Mouse (Mus musculus) right cerebral cortex, postnatal 14 days (tissue): ENCODE data around the gene Pdpn.
"Not testable (repeated sequence)": the region's sequence is repeated elsewhere in the genome, so short reads cannot be mapped to it uniquely, and the experiment has no call there.

Experiments used
- DNase-seq: peaks from one replicate; pipeline ENCODE4 v3.0.0; 2022

Gene Pdpn

DNA sequence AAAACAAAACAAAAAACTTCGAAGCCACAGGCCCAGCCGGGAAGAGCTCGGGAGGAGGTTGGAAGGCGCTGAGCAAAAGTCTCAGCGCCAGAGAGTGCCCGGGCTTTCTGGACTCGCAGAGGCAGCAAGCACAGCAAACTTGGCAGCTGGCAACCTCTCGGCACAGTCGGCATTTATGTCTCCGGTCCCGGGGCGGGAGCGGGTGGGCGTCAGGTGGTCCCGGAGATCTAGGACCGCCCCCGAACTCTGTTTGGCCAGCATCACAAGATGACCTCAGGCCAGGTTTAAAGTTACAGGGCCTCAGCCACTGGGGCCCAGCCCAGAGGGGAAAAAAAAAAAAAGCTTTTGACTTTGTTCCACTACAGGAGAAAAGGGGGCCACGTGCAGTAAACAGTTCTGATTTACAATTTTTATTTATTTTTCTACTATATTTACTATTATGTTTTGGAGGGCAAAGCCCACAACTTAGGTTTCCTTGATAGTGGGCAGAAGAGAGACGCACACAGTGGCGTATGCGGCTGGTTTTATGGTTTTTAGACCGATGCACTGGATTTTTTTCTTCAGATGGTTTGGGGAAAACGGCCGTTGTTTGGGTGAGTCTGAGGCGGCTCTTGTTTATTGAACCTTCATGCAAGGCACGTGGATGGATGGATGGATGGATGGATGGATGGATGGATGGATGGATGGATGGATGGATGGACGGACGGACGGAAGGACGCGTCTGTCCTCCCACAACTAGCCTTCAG lies at the start of gene Pdpn:
Gene Pdpn, minus strand, starts transcription at position 240 of the 746 bp plus-strand sequence.
- DNase-seq: peak; percentile 37

DNA sequence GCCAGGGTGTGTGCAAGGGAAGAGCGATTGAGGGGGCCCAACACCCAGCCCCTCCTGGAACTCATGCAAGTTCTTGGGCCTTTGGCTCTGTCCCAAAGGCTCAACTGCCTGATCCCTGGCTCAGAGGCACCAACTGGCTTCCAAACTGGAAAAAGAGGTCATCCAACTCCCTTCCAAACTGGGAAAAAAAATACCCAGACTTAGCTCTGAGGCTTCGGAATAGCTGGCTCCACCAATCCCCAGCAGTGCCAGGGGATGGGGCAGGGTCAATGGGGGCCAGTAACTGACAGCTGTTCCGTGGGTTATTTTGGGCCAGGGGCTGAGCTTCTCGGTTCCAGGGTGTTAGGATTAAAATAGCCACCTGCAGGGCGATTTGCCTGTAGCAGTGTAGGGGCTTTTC lies 49.3 kb upstream of the Pdpn start:
- no peak for DNase-seq

DNA sequence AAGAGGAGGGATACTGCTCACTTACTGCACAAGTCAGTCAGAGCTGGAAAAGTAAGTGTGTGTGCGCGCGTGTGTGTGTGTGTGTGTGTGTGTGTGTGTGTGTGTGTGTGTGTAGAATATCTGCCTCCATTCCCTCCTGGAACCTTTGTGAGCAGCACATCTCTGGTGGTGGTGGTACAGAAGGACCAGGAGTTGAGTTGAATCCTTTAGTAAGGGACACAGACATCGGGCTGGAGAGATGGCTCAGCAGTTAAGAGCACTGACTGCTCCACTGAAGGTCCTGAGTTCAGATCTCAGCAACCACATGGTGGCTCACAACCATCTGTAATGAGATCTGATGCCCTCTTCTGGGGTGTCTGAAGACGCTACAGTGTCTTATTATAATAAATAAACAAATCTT lies 46.1 kb upstream of the Pdpn start:
- DNase-seq: not testable (repeated sequence)

DNA sequence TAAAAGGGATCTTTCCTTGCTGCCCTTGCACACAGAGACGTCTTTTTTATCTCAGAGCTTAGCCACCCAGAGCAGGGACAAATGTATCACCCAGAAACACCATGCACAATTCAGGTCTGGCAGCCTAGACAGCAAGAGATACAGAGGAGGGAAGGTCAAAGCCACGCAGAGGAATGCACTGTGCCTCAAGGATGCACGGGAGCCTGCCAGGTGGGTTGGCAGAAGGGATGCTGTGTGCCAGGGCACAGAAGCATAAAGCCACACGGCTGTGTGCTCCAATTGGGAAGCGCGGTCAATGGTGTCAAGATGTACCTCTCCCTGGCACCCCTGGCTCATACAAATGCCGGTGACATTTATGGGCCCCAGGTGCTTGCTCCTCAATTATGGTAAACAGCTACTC lies 42.1 kb upstream of the Pdpn start:
- DNase-seq: no peak

DNA sequence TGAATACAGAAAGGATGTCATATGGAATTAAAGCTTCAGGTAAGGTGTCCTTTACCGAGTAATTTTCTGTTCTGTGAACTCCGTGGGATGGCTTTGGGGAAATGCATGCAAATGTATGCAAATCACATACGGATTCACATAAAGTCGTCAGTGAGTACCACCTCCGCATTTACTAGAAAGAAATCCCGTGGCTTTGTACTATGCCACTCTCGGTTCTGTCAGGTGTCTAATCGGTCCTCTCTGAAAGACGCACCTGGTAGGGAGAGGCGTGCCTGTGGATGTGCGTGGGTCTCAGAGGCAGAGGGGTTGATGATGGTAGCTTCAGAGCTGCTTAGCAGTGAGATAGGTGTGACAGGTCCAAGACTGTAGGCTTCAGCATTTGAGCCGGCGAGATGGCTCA lies 40.4 kb upstream of the Pdpn start:
- no peak for DNase-seq

DNA sequence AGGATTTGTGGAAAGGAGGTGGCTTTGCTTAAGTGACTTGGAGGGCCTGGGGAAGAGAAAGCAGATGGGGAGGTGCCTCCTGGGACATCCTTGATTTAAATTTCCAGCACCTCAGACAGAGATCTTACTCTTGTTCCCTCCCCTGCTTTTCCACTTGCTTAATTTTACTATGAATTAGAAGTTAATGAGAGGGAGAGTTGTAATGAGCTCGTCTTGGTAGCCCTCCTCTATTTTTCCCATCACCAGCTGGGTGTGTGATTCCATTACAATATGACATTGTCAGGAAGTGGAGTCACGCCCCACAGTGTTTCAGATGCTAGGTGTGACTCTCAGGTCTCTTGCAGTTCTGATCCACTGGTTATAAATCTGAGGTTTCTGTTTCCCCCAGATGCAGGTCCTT lies 36.7 kb upstream of the Pdpn start:
- no peak for DNase-seq

DNA sequence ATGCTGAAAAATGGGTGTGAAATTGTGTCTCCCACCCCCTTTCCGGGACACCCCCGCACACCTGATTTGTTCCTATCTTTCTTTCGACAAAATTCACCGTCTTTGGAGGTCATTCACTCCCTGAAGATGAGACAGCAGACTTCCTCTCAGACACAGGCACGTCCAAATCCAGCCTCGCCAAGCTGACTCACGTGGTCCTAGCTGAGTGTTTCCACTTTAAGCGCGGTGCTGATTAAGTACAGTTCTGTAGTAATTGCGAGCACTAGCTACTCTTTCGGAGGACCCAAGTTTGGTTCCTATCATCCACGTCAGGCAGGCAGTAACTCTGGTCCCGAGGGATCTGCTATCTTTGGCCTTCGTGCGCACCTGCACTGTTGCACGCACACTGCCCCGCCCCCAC lies 35.6 kb upstream of the Pdpn start:
- no peak for DNase-seq

DNA sequence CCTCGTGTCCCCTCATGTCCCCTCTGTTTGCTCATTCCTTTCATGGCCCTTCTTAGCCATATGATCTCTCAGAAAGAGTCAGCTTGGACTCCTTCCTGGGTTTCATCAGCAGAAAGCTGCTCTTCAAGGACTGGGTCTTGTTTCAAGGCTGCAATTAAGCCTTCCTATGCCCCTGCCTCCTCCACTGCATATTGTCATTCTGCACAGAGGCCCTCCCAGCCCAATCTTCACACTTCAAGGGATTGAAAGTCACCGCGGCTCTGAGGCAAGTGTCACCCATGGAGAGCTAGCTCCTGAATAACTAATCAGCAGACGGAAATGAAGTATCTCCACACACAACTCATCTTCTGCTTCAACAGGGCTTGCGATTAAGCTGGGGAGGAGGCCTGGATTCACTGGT lies 34.8 kb upstream of the Pdpn start:
- DNase-seq: no peak

DNA sequence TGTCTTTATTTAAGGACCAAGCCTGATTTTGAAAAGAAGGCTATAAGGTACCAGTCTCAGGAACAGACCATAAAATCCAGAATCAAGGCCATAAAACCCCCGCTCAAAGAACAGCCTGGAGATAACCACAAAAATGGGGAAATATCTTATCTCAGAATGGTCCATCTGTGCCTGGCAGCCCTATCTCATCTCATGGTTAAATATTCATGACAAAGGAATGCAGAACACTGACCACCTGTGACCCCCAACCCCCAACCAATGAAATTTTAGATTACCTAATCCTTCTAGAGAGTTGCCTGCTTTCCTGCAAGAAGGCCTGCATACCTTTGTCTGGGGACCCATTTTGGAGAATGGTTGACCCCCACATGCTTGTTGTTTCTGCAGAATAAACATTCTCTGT lies 32.4 kb upstream of the Pdpn start:
- DNase-seq: no peak

DNA sequence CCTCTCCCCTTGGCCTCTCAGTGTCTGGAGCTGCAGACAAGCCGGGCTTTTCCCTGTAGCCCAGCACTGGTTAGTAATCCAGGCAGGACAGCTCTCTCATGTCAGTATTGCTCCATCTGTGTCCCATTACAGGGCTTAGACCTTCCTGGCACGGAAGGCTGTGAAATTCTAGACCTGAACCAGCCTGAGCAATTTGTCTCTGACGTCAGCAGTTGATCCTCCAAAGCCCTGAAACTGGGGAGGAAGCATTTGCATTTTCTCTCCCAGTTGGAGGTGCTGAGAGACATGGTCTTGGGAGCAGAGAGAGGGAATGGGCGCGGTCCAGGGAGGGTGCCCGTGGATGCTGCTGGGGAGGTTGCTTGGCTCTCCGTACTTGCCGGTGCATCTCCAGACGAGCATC lies 31.2 kb upstream of the Pdpn start:
- no peak for DNase-seq

DNA sequence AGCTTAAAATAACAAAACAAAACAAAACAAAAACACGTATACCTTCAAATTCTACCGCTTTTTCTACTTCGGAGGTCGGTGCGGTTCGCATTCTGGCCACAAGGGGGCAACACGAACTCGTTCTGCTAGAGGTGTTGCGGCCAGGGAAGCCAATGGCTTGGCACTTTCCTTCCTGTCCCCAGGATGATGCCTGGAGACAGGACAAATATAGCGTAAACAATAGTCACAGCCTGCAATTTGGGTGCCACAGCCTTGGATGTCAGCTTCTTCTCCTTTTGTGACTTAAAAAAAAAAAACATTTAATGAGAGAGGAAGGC lies 26.2 kb upstream of the Pdpn start:
- peak; percentile 89 for DNase-seq

DNA sequence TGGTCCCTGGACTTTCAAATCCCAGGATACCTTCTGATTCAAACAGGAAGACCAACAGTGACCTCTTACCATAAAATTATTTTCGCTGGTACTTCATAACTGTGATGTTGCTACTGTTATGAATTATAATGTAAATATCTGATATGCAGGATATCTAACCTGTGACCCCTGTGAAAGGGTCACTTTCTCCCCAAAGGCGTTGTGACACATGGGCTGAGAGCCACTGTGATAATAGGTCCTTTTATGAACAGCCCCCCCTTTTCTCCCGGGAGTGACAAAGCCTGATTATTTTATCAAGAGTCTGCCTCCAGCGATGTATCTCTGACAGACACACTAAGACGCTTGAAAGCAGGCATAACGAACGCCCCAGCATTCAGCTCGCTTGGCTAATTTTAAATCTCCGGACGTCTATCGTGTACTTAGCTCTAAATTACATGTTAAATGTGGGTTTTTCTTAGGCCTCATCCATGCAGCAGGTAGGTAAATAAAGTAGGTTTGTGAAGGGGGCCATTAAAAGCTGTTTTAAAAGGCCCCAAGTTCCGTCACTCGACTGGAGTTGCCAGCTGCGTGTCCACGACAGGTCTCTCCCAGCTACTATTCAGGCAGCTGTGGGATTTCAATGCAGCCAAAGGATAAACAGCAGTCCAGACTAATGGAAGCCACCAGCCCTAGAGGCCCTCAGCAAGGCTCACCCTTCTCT lies 25.7 kb upstream of the Pdpn start:
- DNase-seq: no peak

DNA sequence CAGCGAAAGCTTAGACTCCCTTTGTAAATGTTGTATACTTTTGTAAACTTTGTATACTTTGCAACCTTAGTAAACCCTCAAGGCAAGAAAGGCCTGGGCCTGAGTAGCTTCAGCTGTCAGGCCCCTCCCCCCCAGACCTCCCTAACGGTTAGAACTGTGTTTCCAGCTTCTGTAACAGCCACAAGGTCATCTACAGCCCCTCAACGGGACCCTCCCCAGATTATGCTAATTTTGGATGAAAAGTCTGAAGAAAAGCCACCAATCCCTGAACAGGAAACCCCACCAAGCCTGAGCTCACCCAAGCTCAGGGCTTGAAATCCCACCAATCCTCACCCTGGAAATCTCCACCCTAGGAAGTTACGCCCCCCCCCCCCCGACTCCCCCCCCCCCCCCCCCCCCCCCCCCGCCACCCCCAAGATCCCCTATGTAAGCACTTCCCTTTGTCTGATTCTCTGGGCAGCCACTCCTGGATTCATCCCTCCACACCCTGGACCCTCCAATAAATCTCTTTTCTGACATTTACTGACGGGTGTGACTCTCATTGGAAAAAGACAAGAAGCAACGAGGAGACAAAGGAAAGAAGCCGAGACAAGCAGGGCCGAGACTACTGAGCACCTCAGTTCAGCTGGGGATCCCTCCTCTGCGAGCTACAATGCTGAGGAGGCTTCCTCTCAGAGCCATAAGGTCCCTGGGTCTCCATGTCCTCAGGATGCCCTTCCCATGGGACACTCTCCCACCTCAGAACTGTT lies 25.0 kb upstream of the Pdpn start:
- DNase-seq: no peak

DNA sequence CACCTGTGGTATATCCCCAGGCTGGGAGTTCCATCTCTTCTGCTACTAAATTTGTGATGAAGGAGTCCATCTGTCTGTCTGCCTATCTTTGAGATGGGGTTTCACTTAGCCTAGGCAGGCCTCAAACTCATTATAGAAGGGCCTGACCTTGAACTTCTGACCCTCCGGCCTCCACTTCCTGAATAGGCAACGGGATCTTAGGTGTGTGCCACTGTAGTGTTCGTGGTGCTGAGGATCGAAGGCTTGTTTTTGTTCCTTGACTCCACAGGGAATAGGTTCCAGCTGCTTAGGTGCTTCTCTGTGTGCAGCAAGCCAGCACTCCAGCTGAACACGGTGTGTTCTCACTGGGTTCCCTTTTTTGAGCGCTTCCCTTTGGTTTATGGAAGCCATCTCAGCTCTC lies 13.9 kb upstream of the Pdpn start:
- DNase-seq: no peak

DNA sequence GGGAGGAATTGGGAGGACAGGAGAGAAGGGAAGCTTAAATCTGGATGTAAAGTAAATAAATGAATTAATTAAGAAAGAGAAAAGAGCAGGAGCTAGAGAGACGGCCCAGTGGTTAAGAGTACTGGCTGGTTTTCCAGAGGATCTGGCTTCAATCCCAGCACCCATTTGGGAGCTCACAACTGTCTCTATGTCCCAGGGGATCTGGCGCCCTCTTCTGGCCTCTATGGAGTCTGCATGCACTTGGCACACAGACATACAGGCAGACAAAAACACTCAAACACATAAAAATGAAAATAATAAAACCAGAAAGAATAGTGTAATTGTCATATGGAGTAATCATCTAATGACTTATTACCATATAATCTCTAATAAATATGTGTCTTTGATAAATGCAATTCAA lies 12.0 kb upstream of the Pdpn start:
- DNase-seq: peak; percentile 32

DNA sequence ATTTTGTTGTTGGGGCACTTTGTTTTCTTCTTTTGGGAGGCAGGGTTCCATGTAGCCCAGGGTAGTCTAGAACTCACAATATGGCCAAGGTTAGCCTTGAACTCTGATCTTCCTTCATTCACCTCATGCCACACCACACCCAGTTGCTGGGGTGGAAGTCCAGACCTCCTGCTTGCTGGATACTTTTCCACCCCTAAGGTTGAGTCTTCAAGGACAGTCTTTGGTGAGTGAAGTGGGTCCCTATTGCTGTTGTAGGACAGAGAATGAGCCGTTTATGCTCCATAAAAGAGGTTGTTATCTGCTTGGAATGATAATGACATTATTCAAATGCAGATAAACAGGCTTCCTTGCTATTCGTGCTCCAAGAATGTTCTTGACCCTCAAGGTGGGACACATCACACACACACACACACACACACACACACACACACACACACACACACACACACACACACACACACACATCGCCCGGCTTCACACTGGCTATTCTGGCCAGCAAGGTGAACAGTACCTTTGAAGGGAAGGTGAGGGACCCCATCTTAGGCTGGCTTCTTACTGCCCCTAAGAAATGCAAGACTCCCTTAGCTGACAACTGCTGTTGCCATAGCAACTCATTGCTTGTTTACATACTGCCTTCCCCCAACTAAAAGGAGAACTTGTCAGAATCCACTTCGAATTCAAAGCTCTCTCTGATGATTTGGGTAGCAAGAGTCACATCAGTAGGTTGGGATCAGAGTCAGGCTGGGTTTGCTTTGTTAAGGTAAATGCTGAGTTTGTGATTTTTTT lies 6.8 kb upstream of the Pdpn start:
- DNase-seq: no peak

DNA sequence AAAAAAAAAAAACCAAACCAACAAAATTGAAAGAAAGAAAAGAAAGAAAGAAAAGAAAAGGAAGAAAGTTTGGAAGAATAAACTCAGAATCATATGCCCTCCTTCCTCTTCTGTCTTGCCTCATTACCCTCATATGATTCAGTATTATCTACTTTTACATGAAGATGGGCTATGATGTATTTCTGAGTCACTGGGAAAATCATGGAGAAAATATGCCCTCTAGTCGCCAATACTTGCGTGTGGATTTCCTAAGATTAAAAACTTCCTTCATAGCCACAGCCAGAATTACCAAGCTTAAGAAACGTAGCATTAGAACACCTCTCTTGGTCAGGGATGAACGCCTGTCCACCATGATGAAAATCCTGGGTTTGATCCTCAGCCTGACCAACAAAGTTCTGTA lies 5.7 kb upstream of the Pdpn start:
- no peak for DNase-seq

DNA sequence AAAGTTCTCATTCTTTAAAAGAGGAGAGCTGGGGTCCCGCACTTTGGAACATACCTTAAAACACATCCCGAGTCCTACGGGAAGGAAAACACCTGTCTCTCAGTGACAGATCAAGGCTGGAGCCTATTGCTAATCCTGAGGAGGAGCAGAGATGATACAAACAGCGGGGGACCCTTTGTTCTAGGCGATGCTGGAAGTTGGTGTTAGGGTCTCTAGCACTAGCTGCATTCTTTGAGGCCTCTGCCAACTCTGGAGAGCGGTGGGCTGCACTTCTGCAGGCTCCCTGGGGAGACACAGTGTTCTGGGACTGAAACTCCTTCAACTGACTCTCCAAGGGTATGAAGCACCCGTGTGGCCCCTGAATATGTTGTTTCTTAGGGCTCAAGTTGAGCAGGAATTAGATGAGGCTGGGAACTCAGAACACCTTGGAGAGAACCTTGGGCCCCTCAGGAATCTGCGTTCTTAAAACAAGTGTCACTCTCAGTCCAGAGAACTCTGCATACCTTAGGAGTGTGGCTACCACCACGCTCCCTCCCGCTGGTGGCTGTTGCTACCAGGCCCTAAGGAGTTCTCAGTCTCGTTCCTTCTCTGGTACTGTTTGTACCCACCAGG lies 3.0 kb upstream of the Pdpn start:
- no peak for DNase-seq

DNA sequence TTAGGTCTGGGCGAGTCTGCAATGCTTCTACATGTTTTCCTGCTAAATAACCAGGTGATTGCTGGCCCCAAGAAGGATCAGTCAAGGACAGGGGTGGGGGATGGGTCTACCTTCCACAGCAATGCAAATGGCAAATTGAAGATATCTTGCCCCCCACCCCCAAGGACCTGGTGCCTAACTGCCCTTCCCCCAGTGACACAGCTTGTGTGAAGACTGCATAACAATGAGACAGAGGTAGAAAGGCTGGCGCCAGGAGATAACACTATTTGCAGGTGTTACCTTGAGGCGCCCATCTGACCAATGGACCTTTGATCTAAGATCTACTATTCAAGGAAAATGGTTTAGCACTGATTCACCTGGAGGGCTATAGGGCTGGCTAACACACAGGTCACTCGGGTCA lies 2.5 kb upstream of the Pdpn start:
- DNase-seq: no peak

DNA sequence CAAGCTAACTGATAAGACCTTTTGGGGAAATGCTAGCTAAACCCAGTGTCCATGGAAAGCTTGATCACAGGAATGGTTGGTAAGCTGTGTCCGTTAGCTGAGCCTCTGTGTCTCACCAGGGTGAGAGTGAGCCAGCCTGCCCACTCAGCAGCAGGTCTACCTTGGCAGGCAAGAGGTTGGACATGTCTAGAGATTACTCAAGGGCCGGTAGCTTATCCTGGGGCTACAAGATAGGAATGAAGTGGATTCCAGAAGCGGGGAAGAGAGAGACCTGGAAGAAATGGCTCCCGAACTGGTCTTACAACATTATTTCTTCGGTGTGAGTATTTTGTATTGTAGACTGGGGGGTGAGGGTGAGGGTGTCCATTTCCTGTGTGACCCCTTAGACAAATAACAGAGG lies 1.7 kb upstream of the Pdpn start:
- no peak for DNase-seq

DNA sequence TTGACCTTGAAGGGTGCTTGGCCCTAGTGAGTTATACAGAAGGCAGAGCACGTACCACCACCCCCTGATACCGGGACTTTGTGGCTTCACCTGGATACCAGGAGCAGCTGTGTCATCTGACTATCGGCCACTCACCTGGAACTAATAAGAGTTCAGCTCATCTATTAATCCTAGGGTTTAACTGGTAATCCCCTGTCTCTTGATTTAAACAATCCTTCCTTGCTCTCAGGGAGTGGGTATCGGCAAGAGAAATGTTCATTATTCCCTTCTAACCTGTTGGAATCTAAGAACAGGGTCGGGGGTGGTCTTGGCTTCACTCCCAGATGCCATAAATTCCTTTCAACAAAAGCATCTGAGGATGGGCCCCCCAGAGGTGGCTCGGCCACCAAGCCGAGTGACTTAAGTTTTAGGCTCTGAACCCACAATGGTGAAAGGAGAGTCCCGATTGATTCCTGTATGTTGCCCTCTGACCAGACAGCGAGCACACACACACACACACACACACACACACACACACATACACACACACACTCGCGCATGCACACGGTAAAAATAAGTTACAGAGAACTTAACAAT lies 837 bp upstream of the Pdpn start:
- DNase-seq: no peak

DNA sequence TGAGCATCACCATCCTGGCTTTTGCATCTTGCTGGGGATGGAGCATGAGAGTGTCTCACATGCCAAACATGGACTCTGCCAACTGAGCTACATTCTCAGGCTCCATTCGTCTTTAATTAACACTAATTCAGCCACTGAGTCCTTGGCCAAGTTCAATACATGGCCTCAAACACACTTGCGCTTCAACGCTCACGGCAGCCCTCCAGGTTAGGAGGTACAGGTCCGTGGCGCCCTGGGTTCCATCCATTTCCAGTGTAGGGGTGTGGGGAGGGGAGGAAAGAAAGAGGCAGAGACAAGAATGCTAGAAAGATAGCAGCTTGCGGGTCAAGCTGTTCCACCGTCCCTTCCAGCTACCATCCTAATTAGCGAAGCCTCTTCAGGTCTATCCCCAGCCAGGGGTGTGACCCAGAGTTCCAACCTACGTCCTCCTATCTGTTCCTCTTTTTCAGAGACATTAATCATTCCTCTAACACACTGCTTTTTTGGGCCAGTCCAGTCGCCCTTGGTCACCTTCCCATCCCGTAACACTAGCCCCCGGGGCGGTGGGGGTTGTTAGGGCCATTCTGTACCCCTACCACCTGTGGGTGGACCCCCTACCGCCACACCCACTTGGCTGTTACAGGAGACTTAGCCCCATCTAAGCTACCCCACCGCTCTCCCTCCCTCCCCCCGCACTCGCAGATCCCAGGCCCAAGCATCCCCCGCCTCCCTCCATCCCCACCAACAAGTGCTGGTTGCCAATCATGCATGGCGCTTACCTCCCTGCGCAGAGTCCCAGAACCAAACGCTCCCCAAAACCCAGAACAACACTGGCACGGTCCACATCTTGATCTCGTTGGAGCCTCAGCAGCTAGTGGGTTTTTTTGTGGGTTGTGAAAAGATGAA lies 691 bp downstream of the Pdpn start:
- DNase-seq: no peak
